In genomic region chr14:51884031-51884544, GRCm38 (mm10) we compare ENCODE assay signal across 9 mouse cellular contexts. TPM values are rescaled to one million over a fixed set of nuclear protein-coding genes. Genes with fewer than 3 reads are reported as not detected.
A peak's percentile ranks its signal among the peaks of the same experiment; 100 is the strongest.
DNase-seq lines count a peak whose midpoint lies in the region; ATAC-seq and TF ChIP-seq lines count a peak whose summit lies in the region.
"Had no signal": no experiment of that assay in that cellular context is flagged by ENCODE, and none has a peak within 500 bp of the region (broad histone marks: within the 10 kb centered on the region; RNA-seq: fewer than 3 reads in every experiment).

No protein-coding gene starts in this region.

- H3K27me3 ChIP-seq in erythroblast, embryonic 14.5 days (ENCODE audit: control insufficient read depth): no peaks in the 10 kb centered on the region
- H3K27me3 ChIP-seq in ES-Bruce4 (ENCODE audit: control insufficient read depth, insufficient read depth, low read length, poor library complexity, severe bottlenecking): no peaks in the 10 kb centered on the region
- no peaks in the 10 kb centered on the region for H3K27me3 ChIP-seq in forebrain, embryonic 15.5 days
- H3K27me3 ChIP-seq in liver, postnatal 0 days (ENCODE audit: insufficient read depth, low read length): no peaks in the 10 kb centered on the region

- peak overlapping the region; percentile 72 for H3K4me2 ChIP-seq in forebrain, embryonic 15.5 days (replicated peaks)
- H3K4me2 ChIP-seq in liver, postnatal 0 days (ENCODE audit: low read depth, low read length): peak overlapping the region; percentile 96

- ATAC-seq in erythroblast, adult 5-6 weeks (replicated peaks; ENCODE audit: low FRiP score, poor library complexity, severe bottlenecking): no peak
- ATAC-seq in forebrain, embryonic 15.5 days (replicated peaks): peak; percentile 51
- ATAC-seq in liver, postnatal 0 days: peak; percentile 22

- TF ChIP-seq CTCF in ES-Bruce4 (IDR thresholded peaks at IDR 0.05; ENCODE audit: low read depth, low read length): no peak
- no peak for TF ChIP-seq CTCF in liver, postnatal 0 days (IDR thresholded peaks at IDR 0.05; ENCODE audit: low read depth)

- WGBS in forebrain, embryonic 15.5 days: 1% methylated on average over 14 of the region's 14 CpGs
- under 1% methylated on average over 14 of the region's 14 CpGs for WGBS in liver, postnatal 0 days (ENCODE audit: insufficient replicate concordance)

- no peak for TF ChIP-seq POLR2A in ES-Bruce4 (IDR thresholded peaks at IDR 0.05; ENCODE audit: insufficient read depth, low read length)

- H3K27ac ChIP-seq in ES-Bruce4 (ENCODE audit: insufficient read depth, low read length): peak overlapping the region; percentile 82
- peak overlapping the region; percentile 77 for H3K27ac ChIP-seq in forebrain, embryonic 15.5 days (replicated peaks)
- peak overlapping the region; percentile 50 for H3K27ac ChIP-seq in liver, postnatal 0 days (ENCODE audit: low read depth)

- no peaks in the 10 kb centered on the region for H3K9me3 ChIP-seq in erythroblast, embryonic 14.5 days (ENCODE audit: control insufficient read depth, low read length)
- no peaks in the 10 kb centered on the region for H3K9me3 ChIP-seq in ES-Bruce4 (replicated peaks; ENCODE audit: control insufficient read depth, insufficient read depth, low read length, poor library complexity, severe bottlenecking)
- H3K9me3 ChIP-seq in forebrain, embryonic 15.5 days: no peaks in the 10 kb centered on the region
- H3K9me3 ChIP-seq in liver, postnatal 0 days (ENCODE audit: low read length): no peaks in the 10 kb centered on the region

- peak overlapping the region; percentile 75 for H3K9ac ChIP-seq in ES-Bruce4 (ENCODE audit: low read depth, poor library complexity, severe bottlenecking)
- H3K9ac ChIP-seq in forebrain, embryonic 15.5 days (replicated peaks): peak overlapping the region; percentile 35
- H3K9ac ChIP-seq in liver, postnatal 0 days (replicated peaks): no peak overlapping the region

- peaks cover 19% of the 10 kb centered on the region for H3K4me1 ChIP-seq in erythroblast, embryonic 14.5 days (ENCODE audit: control insufficient read depth)
- H3K4me1 ChIP-seq in ES-Bruce4 (ENCODE audit: control insufficient read depth, insufficient read depth, low read length): peaks cover 2% of the 10 kb centered on the region
- H3K4me1 ChIP-seq in forebrain, embryonic 15.5 days: peaks cover 24% of the 10 kb centered on the region
- H3K4me1 ChIP-seq in liver, postnatal 0 days (ENCODE audit: insufficient read depth): peaks cover 8% of the 10 kb centered on the region

- H3K4me3 ChIP-seq in erythroblast, embryonic 14.5 days (replicated peaks): peak overlapping the region; percentile 69
- H3K4me3 ChIP-seq in ES-Bruce4 (ENCODE audit: low read depth, low read length): peak overlapping the region; percentile 36
- H3K4me3 ChIP-seq in forebrain, embryonic 15.5 days: peak overlapping the region; percentile 58
- H3K4me3 ChIP-seq in liver, postnatal 0 days (ENCODE audit: low read depth, low read length): peak overlapping the region; percentile 73

- no peak for DNase-seq in liver, postnatal 0 days
- no peak for DNase-seq in T-cell, adult 2 months (ENCODE audit: low spot score)
- no peak for DNase-seq in cerebellum, adult 8-10 months
- DNase-seq in spleen, postnatal 4 days (ENCODE audit: low spot score in 2 of 2): no peak

- TF ChIP-seq EP300 in ES-Bruce4 (IDR thresholded peaks at IDR 0.05; ENCODE audit: insufficient read depth, low read depth, low read length): no peak
- no peak for TF ChIP-seq EP300 in liver, postnatal 0 days (IDR thresholded peaks at IDR 0.05; ENCODE audit: low read depth)

- H3K36me3 ChIP-seq in erythroblast, embryonic 14.5 days (ENCODE audit: control insufficient read depth): peaks cover 18% of the 10 kb centered on the region
- H3K36me3 ChIP-seq in ES-Bruce4 (ENCODE audit: control insufficient read depth, insufficient read depth, low read length, poor library complexity, severe bottlenecking): peaks cover 21% of the 10 kb centered on the region
- peaks cover 24% of the 10 kb centered on the region for H3K36me3 ChIP-seq in forebrain, embryonic 15.5 days
- peaks cover 10% of the 10 kb centered on the region for H3K36me3 ChIP-seq in liver, postnatal 0 days (replicated peaks; ENCODE audit: insufficient read depth, low read length)

RNA-seq across cellular contexts. Expression of gene Mettl17, which starts 0.6 kb away (rescaled TPM):
- 0.31 and 0.62 TPM in 2 replicates for polyA plus RNA-seq in erythroblast, embryonic 14.5 days (2012)
- total RNA-seq in erythroblast, adult 5-6 weeks (2015; ENCODE audit: low replicate concordance): 3.1 TPM in 1 of 2 replicates, not detected in the other
- 2.5 and 4.2 TPM in 2 replicates for total RNA-seq in erythroblast, adult 5-6 weeks (2017; ENCODE audit: low replicate concordance)
- polyA plus RNA-seq in ES-Bruce4 (2011; ENCODE audit: insufficient read depth, insufficient read length, low read depth, missing spikeins): 19.2 and 24.2 TPM in 2 replicates
- 85.5 and 85.7 TPM in 2 replicates for polyA plus RNA-seq in forebrain, embryonic 15.5 days (2015; fragmentation: Nextera tagmentation; extraction: Ambion mirVana)
- 9.4 and 10.8 TPM in 2 replicates for polyA plus RNA-seq in liver, postnatal 0 days (2015; fragmentation: Nextera tagmentation; extraction: Ambion mirVana)

RNA-seq across cellular contexts. Expression of gene Slc39a2, which starts 8.6 kb away (rescaled TPM):
- polyA plus RNA-seq in erythroblast, embryonic 14.5 days (2012): not detected in 2 replicates
- total RNA-seq in erythroblast, adult 5-6 weeks (2015; ENCODE audit: low replicate concordance): not detected in 2 replicates
- not detected in 2 replicates for total RNA-seq in erythroblast, adult 5-6 weeks (2017; ENCODE audit: low replicate concordance)
- polyA plus RNA-seq in ES-Bruce4 (2011; ENCODE audit: insufficient read depth, insufficient read length, low read depth, missing spikeins): 2.7 and 3.3 TPM in 2 replicates
- 1.8 and 1.9 TPM in 2 replicates for polyA plus RNA-seq in forebrain, embryonic 15.5 days (2015; fragmentation: Nextera tagmentation; extraction: Ambion mirVana)
- 0.06 and 0.07 TPM in 2 replicates for polyA plus RNA-seq in liver, postnatal 0 days (2015; fragmentation: Nextera tagmentation; extraction: Ambion mirVana)

RNA-seq across cellular contexts. Expression of gene Ndrg2, which starts 29.9 kb away (rescaled TPM):
- polyA plus RNA-seq in erythroblast, embryonic 14.5 days (2012): 0.11 TPM in 1 of 2 replicates, not detected in the other
- total RNA-seq in erythroblast, adult 5-6 weeks (2015; ENCODE audit: low replicate concordance): 0.77 and 6.1 TPM in 2 replicates
- 5.3 and 6.4 TPM in 2 replicates for total RNA-seq in erythroblast, adult 5-6 weeks (2017; ENCODE audit: low replicate concordance)
- polyA plus RNA-seq in ES-Bruce4 (2011; ENCODE audit: insufficient read depth, insufficient read length, low read depth, missing spikeins): 26.7 and 30.2 TPM in 2 replicates
- polyA plus RNA-seq in forebrain, embryonic 15.5 days (2015; fragmentation: Nextera tagmentation; extraction: Ambion mirVana): 152 TPM in 2 replicates
- polyA plus RNA-seq in liver, postnatal 0 days (2015; fragmentation: Nextera tagmentation; extraction: Ambion mirVana): 346 and 352 TPM in 2 replicates

RNA-seq across cellular contexts. Expression of gene Ear6, which starts 30.6 kb away (rescaled TPM):
- not detected in 2 replicates for polyA plus RNA-seq in erythroblast, embryonic 14.5 days (2012)
- 35.1 and 35.2 TPM in 2 replicates for total RNA-seq in erythroblast, adult 5-6 weeks (2015; ENCODE audit: low replicate concordance)
- 59.2 and 65.9 TPM in 2 replicates for total RNA-seq in erythroblast, adult 5-6 weeks (2017; ENCODE audit: low replicate concordance)
- polyA plus RNA-seq in ES-Bruce4 (2011; ENCODE audit: insufficient read depth, insufficient read length, low read depth, missing spikeins): not detected in 2 replicates
- not detected in 2 replicates for polyA plus RNA-seq in forebrain, embryonic 15.5 days (2015; fragmentation: Nextera tagmentation; extraction: Ambion mirVana)
- 2.7 and 3.0 TPM in 2 replicates for polyA plus RNA-seq in liver, postnatal 0 days (2015; fragmentation: Nextera tagmentation; extraction: Ambion mirVana)
- total RNA-seq: neutrophil, adult 5-6 weeks had no signal

RNA-seq across cellular contexts. Expression of gene Tppp2, which starts 34.1 kb away (rescaled TPM):
- polyA plus RNA-seq in erythroblast, embryonic 14.5 days (2012): not detected in 2 replicates
- total RNA-seq in erythroblast, adult 5-6 weeks (2015; ENCODE audit: low replicate concordance): not detected in 2 replicates
- total RNA-seq in erythroblast, adult 5-6 weeks (2017; ENCODE audit: low replicate concordance): not detected in 2 replicates
- not detected in 2 replicates for polyA plus RNA-seq in ES-Bruce4 (2011; ENCODE audit: insufficient read depth, insufficient read length, low read depth, missing spikeins)
- polyA plus RNA-seq in forebrain, embryonic 15.5 days (2015; fragmentation: Nextera tagmentation; extraction: Ambion mirVana): not detected in 2 replicates
- not detected in 2 replicates for polyA plus RNA-seq in liver, postnatal 0 days (2015; fragmentation: Nextera tagmentation; extraction: Ambion mirVana)
- total RNA-seq: neutrophil, adult 5-6 weeks had no signal

Comparison
In these comparisons a context has a peak if more than half of its experiments do, and no peak if none do; other contexts are left out.
1. RNA of gene Ndrg2, which starts 29.9 kb away (polyA plus RNA-seq): 346 to 352 TPM in liver, postnatal 0 days, 152 TPM in forebrain, embryonic 15.5 days and 26.7 to 30.2 TPM in ES-Bruce4; 0.11 TPM in erythroblast, embryonic 14.5 days; every median in the first group is over 10 times any median in the second.
2. Peak in every context shown above with its lines, with median percentiles within 50 percentile points of each other: H3K4me3 ChIP-seq and H3K27ac ChIP-seq.